ENCODE assay signal across 8 mouse cellular contexts in the genomic region with DNA sequence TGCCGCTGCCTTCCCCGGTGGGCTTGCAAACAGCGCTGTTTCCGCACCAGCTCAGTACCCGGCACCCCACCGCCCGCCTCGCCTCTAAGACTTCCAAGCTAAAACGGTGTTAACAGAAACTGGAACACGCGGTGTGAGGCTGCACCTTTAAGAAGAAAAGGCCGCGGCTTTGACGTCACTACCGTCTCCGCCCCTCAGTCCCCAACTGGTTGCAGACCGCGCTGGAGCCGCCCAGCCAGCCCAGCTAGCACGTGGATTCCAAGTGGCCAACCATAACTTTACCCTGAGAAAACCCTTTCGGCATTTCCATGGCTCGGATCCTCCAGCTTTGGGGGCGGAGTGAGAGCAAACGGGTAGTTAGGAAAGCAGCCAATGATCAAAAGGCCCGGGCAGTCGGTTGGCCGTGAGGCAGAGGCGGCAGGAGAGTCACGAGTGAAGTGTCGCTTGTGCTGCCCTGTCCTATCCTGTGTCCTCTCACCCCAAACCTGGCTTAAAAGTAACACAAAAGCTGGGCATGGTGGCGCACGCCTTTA. TPM values are rescaled to one million over a fixed set of nuclear protein-coding genes. Genes with fewer than 3 reads are reported as not detected.
DNase-seq lines count a peak whose midpoint lies in the region; ATAC-seq and TF ChIP-seq lines count a peak whose summit lies in the region.

No protein-coding gene starts in this region.

- peak overlapping the region; percentile 68 for H3K4me2 ChIP-seq in lung, postnatal 0 days (replicated peaks; ENCODE audit: low read depth, low read length)

- H3K4me1 ChIP-seq in hindbrain, embryonic 10.5 days (replicated peaks) = peaks cover 55% of the 10 kb centered on the region
- H3K4me1 ChIP-seq in lung, postnatal 0 days (ENCODE audit: insufficient read depth, low read depth, low read length) = peaks cover 9% of the 10 kb centered on the region; the same call in 1 of the 2 replicates

- H3K27me3 ChIP-seq in hindbrain, embryonic 10.5 days (ENCODE audit: insufficient read depth, poor library complexity, severe bottlenecking) = no peaks in the 10 kb centered on the region
- H3K27me3 ChIP-seq in lung, postnatal 0 days (replicated peaks; ENCODE audit: insufficient read depth, low read length) = no peaks in the 10 kb centered on the region

- peaks cover 21% of the 10 kb centered on the region for H3K36me3 ChIP-seq in hindbrain, embryonic 10.5 days
- H3K36me3 ChIP-seq in lung, postnatal 0 days (ENCODE audit: insufficient read depth, low read length) = peaks cover 4% of the 10 kb centered on the region; the same call in 1 of the 2 replicates

- TF ChIP-seq EP300 in lung, postnatal 0 days (IDR thresholded peaks at IDR 0.05) = peak; percentile 59; the same call in 1 of the 2 replicates

- WGBS in hindbrain, embryonic 10.5 days = under 1% methylated on average over 32 of the region's 32 CpGs
- WGBS in lung, postnatal 0 days = under 1% methylated on average over 32 of the region's 32 CpGs

- TF ChIP-seq CTCF in lung, postnatal 0 days (IDR thresholded peaks at IDR 0.05) = no peak

- ATAC-seq in frontal cortex, adult (ENCODE audit: low TSS enrichment) = peak; percentile 83
- ATAC-seq in lung, postnatal 0 days = peak; percentile 89

- 0 out of 2 replicates have a peak overlapping the region, but pooled peaks have one; percentile 5 for H3K9ac ChIP-seq in lung, postnatal 0 days (replicated peaks; ENCODE audit: low read depth)

- H3K4me3 ChIP-seq in hindbrain, embryonic 10.5 days = peak overlapping the region; percentile 89
- peak overlapping the region; percentile 81 for H3K4me3 ChIP-seq in lung, postnatal 0 days (ENCODE audit: low read depth, low read length)

- DNase-seq in MN1 (ENCODE audit: low spot score) = peak; percentile 97
- peak; percentile 99 for DNase-seq in cerebellum, adult 9-10 months
- DNase-seq in hindbrain, embryonic 10.5 days (ENCODE audit: low spot score) = peak; percentile 98
- peak; percentile 98 for DNase-seq in layer of hippocampus, adult 9-11 months
- DNase-seq in lung, postnatal 0 days (ENCODE audit: low spot score) = peak; percentile 99
- DNase-seq in ovary, postnatal 14 days (ENCODE audit: low spot score) = peak; percentile 86
- peak; percentile 95 for DNase-seq in thymus, postnatal 14 days

- H3K9me3 ChIP-seq in hindbrain, embryonic 10.5 days = no peaks in the 10 kb centered on the region
- no peaks in the 10 kb centered on the region for H3K9me3 ChIP-seq in lung, postnatal 0 days (ENCODE audit: low read length)

- H3K27ac ChIP-seq in hindbrain, embryonic 10.5 days = peak overlapping the region; percentile 95
- peak overlapping the region; percentile 87 for H3K27ac ChIP-seq in lung, postnatal 0 days (ENCODE audit: low read length)

RNA-seq across cellular contexts. Expression of a gene that starts 0.7 kb away (rescaled TPM):
- 236 TPM in 2 replicates for polyA plus RNA-seq in hindbrain, embryonic 10.5 days (2016; fragmentation: Nextera tagmentation; extraction: Ambion mirVana)
- 214 TPM in 2 replicates for polyA plus RNA-seq in lung, postnatal 0 days (2015; fragmentation: Nextera tagmentation; extraction: Ambion mirVana)

RNA-seq across cellular contexts. Expression of a gene that starts 15.2 kb away (rescaled TPM):
- 23.5 and 57.0 TPM in 2 replicates for polyA plus RNA-seq in hindbrain, embryonic 10.5 days (2016; fragmentation: Nextera tagmentation; extraction: Ambion mirVana)
- 1.7 and 1.9 TPM in 2 replicates for polyA plus RNA-seq in lung, postnatal 0 days (2015; fragmentation: Nextera tagmentation; extraction: Ambion mirVana)

RNA-seq across cellular contexts. Expression of a gene that starts 21.7 kb away (rescaled TPM):
- polyA plus RNA-seq in hindbrain, embryonic 10.5 days (2016; fragmentation: Nextera tagmentation; extraction: Ambion mirVana) = 76.8 and 88.9 TPM in 2 replicates
- 215 and 223 TPM in 2 replicates for polyA plus RNA-seq in lung, postnatal 0 days (2015; fragmentation: Nextera tagmentation; extraction: Ambion mirVana)

RNA-seq across cellular contexts. Expression of a gene that starts 39.1 kb away (rescaled TPM):
- 5.2 and 8.3 TPM in 2 replicates for polyA plus RNA-seq in hindbrain, embryonic 10.5 days (2016; fragmentation: Nextera tagmentation; extraction: Ambion mirVana)
- 3.2 and 3.4 TPM in 2 replicates for polyA plus RNA-seq in lung, postnatal 0 days (2015; fragmentation: Nextera tagmentation; extraction: Ambion mirVana)

RNA-seq across cellular contexts. Expression of a gene that starts 42.4 kb away (rescaled TPM):
- polyA plus RNA-seq in hindbrain, embryonic 10.5 days (2016; fragmentation: Nextera tagmentation; extraction: Ambion mirVana) = 35.8 and 38.0 TPM in 2 replicates
- 9.7 and 9.8 TPM in 2 replicates for polyA plus RNA-seq in lung, postnatal 0 days (2015; fragmentation: Nextera tagmentation; extraction: Ambion mirVana)

Comparison
In these comparisons a context has a peak if more than half of its experiments do, and no peak if none do; other contexts are left out.
1. Peak in every context shown above with its lines: DNase-seq, ATAC-seq, H3K4me3 ChIP-seq and H3K27ac ChIP-seq.